Mouse (Mus musculus) testis, postnatal 14 days (tissue): ENCODE results near the gene Anks1b.

Experiments
- DNase-seq: peaks from one replicate; pipeline ENCODE4 v3.0.0; 2021; ENCODE audit warnings: low spot score

The Anks1b gene

DNA sequence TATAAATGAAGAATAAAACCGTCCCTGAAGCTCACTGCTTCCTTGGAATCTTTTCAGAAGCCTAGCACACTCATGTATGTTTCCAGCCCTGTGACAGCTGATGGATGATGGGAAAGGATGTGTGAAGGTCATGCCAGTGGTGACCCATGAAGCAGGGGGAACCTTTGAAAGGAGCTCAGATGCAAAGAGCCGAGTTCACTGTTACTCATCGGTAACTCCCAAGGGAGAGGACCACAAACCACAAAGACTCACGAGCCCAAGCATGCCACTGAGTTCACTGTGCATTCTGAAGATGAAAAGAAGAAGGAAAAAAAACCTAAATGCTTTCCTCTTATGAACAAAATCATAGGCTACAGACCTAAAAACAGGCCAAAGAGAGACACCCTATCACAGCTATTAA lies 859.5 kb downstream of the Anks1b start:
- no peak for DNase-seq

DNA sequence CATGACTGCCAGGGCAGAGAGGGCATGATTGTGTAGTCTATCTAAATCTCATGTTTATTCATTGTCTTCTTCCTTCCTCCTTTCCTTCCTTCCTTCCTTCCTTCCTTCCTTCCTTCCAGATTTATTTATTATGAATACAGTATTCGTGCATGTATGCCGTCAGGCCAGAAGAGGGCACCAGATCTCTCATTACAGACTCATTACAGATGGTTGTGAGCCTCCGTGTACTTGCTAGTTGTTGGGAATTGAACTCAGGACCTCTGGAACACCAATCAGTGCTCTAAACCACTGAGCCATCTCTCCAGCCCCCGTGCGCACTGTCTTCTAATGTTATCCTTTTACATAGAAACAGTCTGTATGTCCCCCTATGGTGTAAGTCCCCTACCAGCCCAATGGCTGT lies 860.3 kb downstream of the Anks1b start:
- DNase-seq, result no peak

DNA sequence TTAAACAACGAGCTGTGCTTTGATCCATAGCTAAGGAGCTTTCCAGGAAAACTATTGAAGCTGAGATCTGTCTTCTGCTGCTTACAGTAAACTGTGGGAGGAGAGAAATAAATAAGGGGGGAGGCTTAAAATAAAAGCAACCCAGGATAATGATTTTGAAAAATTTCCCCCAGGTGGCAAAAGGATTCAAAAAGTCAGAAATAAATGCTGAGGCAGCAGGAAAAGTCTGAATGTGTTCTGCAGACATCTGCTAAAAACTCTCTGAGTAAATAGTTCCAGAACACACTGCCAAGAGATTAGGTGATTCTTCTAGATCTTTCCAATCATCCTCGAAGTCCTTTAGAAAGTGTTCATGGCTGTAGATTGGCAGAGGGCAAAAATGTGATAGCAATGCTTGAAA lies 865.2 kb downstream of the Anks1b start:
- DNase-seq, result no peak

DNA sequence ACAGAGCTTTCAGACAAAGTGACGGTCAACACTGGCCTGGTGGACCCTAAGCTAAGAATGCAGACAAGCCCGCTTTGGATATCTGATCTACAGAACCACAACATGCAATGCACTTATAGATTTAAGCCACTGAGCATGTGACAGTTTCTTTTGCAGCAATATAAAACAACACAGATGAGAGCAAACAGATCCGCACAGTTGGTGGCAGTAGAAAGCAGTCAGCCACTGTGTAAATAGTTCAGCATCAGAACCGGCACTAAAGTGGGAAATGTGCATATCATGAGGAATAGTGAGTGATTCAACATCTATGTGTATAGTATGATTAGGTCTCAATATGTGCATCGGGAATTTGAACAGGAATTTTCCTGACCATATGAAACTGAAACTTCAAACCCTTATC lies 867.6 kb downstream of the Anks1b start:
- no peak for DNase-seq

DNA sequence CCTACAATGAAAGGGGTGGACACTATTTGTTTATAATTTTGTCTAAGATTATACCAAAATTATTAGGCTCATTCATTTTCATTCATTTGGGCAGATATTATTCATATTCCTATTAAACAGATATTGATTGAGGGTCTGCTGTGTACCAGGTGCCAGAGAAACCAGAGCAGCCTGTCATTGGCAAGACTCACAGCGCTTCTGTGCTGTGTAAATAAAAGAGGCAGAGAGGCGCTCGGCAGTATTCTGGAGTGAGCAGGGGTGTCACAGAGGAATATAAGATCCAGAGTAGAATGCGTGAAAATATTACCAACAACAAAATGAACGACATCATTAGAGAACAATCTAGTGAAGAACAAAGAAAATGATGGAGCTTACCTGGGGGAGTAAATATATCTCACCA lies 878.6 kb downstream of the Anks1b start:
- no peak for DNase-seq

DNA sequence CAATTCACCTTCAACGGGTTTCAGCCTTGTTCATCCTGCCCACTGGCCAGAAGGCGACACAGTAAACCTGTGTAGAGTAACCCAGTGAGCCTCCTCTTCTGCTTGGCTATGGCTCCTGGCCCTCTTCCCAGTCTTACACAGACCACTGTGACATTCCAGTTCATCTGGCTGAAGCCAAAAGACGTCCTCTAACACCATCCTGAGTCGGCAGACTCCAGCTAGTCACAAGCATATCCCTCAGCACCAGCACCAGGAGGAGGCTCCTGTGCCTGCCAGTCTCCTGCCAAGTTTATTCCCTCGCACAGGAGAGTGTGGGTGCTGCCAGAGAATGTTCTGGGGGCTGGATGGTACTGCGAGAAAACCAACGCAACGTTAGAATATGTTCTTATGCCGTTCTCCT lies 879.8 kb downstream of the Anks1b start:
- no peak for DNase-seq

DNA sequence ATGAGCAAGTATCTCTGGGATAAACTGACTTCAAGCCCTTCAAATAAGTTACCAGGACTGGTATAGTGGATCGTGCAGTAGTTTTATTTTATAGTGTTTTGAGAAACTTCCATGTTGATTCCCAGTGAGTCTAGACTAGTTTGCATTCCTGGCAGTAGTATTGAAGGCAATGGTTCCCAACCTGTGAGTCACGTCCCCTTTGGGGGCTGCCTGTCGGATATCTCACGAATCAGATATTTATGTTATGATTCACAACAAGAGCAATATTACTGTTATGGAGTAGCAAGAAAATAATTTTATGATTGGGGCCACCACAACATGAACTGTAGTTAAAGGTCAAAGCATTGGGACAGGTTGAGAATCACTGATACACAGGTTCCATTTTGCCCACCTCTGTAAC lies 884.5 kb downstream of the Anks1b start:
- no peak for DNase-seq

DNA sequence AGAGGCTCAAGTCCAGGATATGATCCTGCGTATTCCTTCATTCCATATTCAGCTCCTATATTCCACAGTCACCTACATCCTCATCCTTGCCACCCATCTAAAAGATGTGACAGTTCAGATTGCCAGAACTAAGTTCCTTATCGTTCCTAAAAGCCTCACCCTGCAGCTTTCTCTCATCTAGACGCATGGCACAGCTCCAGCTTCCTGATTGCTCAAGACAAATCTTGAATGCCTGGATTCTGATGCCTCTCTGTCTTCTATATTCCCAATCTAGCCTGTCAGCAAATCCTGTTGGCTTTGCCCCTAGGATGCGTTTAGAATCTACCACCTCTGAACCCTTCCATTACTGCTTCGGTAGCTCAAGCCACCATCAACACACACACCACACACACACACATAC lies 886.6 kb downstream of the Anks1b start:
- no peak for DNase-seq

DNA sequence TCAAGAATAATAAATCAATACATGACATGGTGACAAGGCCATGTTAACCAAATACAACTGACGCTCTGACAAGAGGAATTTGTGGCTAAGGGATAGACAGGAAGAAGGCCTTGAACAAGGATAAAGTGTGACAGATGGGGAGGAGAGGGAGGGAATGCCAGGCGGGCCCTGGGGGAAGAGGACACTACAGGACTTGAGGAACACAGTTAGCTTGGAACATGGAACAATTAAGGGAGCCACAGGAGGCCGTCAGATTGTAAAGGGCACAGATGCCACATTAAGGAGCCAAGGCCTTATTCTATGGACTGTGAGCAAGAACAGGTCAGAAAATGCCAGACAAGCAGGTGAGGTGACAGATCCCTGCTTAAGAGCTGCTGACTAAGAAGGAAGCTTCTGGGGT lies 893.0 kb downstream of the Anks1b start:
- DNase-seq, result no peak

DNA sequence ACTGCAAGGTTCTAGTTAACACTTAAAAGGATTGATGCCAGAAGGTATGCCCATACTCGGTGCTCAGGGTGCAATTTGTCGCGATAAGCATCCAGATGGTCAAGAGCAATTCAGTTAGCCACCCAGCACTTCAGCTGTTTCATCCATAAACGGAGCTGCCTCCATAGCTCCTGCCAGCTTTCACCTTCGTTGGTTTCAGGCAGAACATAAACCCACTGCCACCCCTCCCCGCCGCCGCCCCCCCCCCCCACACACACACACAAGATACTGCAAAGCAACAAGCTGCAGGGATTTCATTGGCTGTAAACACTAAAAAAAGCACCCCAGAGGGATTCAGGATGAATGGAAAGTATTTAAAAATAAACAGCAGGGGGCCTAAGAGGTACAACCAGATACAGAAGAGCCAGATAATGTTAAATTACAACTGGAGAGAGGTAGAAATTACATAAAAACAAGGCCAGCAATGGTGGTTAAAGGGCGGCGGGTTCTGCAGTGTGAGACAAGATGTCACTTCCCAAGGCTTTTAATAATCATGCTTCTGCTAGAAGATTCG lies 897.2 kb downstream of the Anks1b start:
- no peak for DNase-seq

DNA sequence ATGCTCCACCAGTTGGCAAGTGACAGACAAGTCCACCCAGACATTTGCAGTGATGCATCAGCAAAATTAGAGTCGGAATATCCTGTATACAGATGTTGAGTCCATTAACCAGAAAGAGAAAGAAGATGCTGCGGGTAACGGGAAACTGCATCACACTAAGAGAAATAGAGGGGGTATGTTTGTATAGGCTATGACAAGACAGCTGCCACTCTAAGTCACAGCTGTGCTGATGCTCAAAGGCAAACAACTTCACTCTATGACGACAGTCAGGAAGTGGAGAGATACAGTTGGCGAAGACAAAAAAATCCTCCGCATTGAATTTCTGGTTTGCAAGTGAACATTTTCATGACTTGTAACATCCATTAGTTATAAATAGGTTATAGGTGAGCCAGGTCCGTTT lies 897.7 kb downstream of the Anks1b start:
- DNase-seq, result no peak

DNA sequence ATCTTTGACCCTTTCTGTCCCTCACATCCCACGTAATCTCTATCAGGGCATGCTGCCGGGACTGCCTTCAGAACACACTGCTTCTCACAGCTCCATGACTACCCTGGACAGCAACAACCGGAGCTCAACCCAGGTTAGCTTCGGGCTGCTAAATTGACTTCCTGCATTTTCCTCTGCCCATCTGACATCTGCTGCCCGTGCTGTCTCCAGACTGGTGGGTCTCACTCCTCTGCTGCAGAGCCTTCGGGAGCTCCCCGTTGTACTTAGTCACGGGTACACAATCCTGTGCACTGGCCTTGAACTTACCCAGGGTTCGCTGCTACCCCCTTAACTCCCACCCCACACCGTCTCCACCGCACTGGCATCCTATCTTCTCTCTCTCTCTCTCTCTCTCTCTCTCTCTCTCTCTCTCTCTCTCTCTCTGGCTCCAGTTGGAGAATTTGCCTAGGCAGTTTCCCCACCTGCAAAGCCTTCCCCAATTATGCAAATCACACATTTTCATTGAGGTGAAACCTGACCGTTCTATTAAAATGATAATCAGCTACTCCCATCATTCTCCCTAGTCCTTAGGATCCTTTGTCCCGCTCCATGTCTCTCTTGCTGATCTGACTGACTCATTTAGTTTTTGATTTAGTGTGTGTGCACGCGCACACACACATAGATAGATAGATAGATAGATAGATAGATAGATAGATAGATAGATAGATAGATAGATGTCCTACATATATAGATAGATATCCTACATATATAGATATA lies 898.3 kb downstream of the Anks1b start:
- no peak for DNase-seq

DNA sequence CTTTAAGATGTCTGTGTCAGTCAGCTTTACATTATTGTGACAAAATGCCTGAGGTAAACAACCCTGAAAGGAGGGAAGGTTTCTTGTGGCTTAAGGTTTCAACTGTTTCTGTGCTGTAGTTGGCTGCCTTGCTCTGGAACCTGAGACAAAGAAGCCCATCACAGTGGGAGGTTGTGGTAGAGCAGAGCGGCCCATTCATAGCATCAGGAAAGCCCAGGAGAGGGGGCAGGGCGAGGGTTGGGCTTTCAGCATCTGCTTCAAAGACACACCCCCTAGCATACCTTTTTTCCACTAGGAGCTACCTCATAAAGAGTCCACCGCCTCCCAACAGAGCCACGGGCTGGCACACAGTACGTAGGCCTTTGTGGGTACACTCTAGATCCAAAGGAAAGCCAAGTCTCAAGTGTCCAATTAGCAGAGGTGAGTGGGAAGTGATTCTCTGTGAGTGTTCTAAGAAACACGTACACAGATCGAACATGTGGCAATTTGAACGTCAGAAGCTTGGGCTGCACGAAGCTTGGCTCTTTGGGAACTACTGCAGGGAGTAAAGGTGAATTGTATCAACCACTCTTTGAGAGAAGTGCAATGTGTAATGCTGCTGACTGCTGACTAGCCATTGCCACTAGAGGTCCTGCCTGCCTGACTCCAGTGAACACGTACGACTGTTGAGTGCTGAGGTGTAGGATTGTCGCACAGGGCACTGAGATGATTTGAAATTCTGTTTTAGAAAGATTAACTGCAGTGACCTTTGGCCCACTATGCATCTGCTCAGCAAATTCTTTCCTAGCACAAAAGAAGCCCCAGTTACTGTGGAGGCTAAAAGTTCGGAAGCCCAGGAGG lies 906.5 kb downstream of the Anks1b start:
- no peak for DNase-seq

DNA sequence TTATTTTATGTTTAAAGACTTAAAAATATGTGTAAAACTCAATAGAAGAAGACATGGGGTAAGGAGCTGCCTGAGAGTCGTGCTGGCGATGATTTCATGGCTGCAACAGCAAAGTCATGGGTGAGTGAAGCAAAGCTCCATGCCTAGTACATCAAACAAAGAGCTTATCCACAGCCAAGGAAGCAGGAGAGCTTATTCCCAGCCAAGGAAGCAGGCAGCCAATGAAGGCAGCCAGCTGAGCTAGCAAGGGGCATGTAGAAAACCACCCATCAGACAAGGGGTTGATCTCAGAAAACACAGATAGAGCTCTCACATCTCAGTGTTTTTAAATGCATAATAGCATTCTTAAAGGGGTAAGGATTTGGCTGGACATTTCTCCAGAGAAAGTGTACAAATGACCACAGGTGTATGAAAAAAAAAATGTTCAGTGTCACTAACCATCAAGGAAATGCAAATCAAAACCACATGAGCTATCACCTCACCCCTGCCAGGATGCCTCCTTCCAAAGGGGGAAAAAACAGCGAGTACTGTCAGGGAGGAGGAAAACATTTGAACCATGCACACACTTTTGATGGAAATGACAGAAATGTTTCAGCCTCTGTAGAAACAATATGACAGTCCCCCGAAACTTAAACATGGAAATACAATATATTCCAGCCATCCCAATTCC lies 911.8 kb downstream of the Anks1b start:
- no peak for DNase-seq

DNA sequence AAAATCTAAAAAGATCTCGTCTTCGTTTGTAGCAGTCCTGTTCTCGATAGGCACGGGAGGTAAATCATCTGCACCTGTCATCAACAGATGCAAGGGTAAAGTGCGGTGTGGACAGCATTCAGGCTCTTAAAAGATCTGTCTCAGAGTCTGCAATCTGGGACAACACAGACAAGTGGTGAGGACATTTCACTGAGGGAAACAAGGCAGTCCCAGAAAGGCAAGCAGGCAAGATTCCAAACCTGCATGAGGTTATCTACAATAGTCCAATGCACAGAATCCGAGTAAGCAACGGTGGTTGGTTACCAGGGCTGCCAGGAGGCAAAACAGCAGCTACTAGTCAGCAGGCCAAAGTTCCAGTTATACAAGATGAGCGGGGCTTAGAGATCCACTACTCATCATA lies 912.4 kb downstream of the Anks1b start:
- DNase-seq, result no peak

DNA sequence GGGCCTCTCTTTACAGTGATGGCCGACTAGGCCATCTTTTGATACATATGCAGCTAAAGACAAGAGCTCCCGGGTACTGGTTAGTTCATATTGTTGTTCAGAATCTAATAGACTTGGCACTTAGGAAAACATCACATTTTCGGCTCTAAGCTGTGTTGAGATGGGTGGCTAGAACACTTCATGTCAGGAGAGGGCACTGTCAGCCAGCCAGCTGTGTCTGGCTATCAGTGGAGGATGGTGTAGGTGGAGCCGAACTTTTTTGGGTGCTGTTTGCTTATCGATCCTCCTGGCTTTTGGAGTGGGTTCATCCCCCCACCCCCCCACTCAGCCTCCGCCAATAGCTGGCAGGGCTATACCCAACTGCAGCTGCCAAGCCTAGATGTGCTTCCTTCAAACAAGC lies 929.8 kb downstream of the Anks1b start:
- DNase-seq, result no peak

DNA sequence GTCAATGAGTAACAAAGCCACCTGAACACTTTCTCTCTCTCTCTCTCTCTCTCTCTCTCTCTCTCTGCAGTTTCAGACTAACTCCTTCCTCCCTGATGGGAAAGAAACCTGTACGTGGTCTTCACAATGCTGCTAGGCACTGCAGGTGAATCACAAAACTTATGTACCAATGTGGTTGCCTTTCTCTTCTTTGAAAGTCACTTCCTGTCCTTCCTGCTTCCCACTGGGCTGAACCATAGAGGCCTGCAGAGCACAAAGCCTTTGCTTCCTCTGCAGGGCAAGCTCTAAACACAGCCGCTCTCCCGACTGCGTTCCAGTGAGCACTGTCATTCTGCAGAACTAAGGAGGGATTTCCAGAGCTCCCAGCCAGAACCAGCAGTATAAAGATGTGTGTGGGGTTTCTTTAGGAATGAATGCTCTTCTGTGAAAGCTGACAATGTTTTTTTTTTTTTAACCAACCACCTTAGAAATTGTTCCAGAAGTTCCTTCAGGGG lies 931.3 kb downstream of the Anks1b start:
- no peak for DNase-seq

DNA sequence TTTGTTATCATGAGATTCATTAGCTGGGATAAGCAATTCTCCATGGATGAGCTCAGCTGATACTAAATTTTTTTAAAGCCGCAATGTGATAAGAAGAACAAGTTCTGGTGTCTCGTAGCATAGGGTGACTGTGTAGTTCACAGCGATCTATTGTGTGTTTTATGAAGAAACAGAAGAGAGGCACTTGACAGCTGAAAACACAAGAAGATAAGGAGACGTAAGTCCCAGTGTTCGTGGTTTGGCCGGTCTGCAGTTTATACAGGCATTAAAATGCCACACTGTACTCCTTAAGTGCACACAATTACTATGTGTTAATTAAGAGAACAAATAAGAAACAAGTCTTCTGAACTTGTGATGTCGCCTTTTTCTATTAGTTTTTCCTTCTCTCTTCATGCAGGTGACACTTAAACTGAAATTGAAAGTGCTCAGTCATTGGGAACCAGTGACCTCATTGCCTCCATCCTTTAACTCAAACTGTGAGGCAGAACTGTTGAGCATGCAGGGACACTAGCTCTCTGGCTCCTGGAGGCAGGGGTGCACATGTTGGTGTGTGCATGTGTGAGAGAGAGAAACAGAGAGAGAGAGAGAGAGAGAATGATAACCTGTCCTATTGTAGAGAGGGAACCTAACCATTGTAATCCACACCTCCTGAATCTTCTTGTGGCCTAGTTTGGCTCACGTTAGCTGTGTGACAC lies 935.5 kb downstream of the Anks1b start:
- no peak for DNase-seq

DNA sequence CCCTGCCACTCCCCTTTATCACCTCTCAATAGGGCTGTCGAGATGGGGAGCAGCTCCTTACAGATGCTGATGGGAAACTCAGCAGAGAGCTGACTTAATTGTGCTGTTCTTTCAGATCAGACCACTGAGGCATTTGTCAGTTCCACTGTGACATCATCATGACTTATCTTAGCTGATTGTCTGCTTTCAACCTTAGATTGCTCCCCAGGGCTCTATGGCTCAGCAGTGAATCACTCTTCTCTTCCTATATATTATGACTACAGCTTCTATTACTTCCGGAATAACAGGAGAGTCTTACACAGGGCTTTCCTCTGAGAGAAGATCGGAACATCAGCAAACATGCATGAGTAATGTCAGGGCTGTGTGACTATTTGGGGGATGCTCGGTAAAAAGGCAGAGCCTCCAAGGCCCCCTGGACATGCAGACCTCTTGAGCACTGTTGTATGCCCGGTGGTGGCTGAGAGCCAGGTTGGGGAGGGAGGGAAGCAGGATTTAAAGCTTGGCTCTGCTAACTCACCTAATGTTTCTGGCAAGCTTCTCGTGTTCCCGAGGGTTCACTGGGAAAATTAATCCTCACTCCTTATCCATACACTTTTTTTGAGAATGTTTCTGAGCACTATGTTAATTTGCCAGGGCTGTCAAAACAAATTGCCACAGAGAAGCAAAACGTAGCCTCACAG lies 936.7 kb downstream of the Anks1b start:
- DNase-seq, result no peak

DNA sequence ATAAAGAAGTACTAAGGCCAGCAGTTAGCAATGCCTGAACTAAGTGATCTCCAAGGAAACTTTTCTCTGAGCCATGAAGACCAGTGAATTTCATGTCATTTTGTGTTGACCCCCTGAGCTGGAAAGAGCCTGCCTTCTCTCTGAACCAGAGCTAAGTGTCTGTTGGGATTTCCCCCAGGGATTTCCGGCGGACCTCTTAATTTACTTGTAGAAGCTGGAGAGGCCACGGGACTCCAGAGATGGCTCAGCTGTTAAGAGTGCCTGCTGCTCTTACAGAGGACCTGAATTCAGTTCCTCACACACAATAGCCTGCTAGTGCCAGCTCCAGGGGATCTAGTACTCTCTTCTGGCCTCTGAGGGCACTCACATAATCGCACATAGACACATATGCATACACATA lies 938.1 kb downstream of the Anks1b start:
- no peak for DNase-seq

DNA sequence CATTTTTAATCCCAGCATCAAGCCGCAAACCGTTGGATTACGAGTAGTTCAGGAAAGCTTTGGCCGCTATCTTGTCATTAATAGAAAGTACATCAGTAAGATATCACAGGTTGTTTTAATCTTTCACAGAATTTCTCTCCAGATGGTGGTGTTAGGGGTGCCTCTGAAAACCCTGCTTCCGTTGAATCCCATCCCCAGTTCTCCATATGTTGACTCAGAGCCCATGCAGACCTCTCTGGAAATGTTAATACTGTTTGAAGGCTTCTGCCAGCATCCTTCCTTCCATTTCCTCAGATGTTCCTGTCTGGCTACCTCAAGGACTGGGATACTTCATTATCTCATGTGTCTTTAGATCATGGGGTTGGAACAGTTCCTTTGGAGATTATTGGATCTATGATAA lies 940.0 kb downstream of the Anks1b start:
- DNase-seq, result no peak
